Mouse (Mus musculus): ENCODE data around the gene AC129217.1.

The AC129217.1 gene

DNA sequence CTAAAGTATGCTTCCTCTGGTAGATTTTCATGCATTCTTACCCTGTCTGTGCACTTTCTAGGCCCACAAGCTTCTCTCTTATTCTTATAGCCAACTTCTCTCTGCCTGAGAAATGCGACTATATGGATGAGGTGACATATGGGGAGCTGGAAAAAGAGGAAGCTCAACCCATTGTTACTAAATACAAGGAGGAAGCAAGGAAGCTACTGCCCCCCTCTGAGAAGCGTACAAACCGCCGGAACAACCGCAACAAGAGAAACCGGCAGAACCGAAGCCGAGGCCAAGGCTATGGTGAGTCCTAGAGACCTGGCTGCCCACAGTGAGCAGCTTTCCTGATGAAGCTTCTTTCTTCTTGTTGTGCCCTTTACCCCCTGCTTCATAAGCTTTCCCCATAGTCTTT is at the start of gene AC129217.1:
Gene AC129217.1, plus strand, starts transcription at position 114 of the 400 bp plus-strand sequence.
- no peak for DNase-seq (ENCODE audit: low read depth)

GRCm38 (mm10) chr19:8786008-8786781 is 43.4 kb upstream of the AC129217.1 start, which contains the start of gene Taf6l:
Taf6l (minus strand) TSS chr19:8786417.
- peak; percentile 97 for DNase-seq (ENCODE audit: low read depth)

DNA sequence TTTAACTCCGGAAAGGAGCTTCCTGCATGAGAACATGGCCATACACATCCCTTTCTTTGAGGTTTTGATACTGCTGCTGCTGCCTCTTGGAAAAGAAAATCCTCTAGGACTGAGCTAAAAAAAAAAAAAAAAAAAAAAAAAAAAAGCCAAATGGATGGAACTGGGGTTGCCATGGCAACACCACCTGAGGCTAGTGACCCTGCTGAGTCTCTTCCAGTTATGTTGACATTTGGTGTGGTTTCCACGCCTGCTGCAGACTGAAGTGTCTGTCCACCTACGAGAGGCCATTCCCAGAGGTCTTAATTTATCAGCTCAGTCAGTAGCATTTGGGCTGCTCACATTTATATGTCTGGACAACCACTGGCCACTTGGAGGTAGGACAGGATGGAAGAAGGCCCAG is 41.1 kb upstream of the AC129217.1 start:
- DNase-seq (ENCODE audit: low read depth) = no peak

- no peak for DNase-seq (ENCODE audit: low read depth)
Measured at GRCm38 (mm10) chr19:8789171-8789570, 40.4 kb upstream of the AC129217.1 start.

DNA sequence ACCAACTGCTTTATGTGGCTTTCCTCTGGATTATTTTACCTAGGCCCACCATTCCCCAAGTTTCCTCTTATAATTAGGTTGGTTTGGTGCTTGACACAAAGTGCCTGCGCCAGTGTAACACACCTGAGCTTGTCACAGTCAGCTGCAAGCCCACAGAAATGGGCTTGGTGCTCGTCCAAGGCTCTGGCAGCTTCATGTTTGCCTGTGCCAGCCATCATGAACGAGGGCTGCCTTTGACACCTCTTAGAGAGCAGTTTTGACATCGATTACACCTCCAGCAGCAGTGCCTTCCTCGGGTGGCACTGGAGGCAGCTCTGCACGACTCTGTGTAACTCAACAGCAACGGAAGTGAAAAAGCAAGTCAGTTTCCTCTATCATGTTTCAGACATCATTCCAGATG is 39.4 kb upstream of the AC129217.1 start:
- no peak for DNase-seq (ENCODE audit: low read depth)

GRCm38 (mm10) chr19:8798264-8798946 is 31.2 kb upstream of the AC129217.1 start, which contains the start of gene Polr2g:
Polr2g (minus strand) TSS chr19:8798577.
- peak; percentile 96 for DNase-seq (ENCODE audit: low read depth)

- no peak for DNase-seq (ENCODE audit: low read depth)
Measured at GRCm38 (mm10) chr19:8798947-8799315, 30.6 kb upstream of the AC129217.1 start.

DNA sequence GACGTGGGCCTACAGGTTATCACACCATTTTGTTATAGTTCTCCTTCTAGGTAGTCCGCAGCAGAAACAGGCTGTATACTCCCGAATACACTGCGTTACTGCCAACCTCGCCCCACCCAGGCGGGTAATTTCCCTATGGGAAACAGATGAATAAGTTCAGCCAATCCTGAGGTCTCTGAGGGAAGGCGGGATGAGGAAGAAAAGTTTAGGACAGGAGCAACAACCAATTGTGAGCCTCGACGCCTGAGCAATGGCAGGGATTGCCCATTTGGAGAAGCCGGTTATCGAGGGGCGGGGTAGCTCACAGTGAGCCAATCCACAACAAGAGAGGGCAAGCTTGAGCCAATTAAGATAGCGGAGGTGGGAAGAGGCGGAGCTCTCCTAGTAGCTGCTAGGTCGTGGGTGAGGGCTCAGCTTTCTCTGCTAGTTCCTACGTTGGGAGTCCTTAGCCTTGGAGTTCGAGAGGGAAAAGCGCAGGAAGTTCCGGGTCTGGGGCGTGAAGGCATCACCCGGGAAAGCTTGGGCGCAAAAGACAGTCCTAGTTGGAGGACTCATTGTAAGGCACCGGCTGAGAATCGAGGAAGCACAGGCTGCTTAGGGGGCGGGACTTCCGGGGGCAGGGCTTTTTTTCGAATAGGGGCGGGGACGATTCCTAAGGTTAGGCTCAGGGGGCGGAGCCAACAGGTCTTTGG is 27.3 kb upstream of the AC129217.1 start, which contains the start of gene Zbtb3:
Gene Zbtb3, plus strand, starts transcription at position 426 of the 692 bp plus-strand sequence.
- peak; percentile 98 for DNase-seq (ENCODE audit: low read depth)

- no peak for DNase-seq (ENCODE audit: low read depth)
Measured at GRCm38 (mm10) chr19:8803204-8803780, 26.3 kb upstream of the AC129217.1 start.

DNA sequence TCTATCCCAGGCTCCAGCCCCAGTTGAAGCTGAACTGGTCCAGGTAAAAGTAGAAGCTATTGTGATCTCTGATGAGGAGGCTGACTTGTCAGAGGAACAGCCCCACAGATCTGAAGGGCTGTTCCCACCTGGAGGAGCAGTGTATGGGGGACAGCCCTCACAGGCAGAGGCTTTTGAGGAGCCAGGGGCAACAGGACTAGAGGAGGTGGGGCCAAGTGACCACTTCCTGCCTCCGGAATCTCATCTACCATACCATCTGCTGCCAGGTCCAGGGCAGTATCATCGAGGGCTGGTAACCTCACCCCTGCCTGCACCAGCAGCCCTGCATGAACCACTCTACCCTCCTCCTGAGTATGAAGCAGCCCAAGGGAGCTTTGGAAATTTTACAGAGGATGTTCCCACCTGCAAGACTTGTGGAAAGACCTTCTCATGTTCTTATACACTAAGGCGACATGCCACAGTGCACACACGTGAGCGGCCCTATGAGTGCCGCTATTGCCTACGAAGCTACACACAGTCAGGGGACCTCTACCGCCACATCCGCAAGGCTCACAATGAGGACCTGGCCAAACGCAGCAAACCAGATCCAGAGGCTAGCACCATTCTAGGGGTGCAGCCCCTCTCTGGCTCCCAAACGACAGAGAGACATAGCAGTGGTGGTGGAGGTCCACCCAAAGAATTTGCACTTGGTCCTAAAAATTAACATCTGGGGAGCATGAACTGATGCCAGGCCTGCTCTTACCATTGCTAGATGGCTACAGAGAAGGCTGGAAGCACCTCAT is 25.5 kb upstream of the AC129217.1 start:
- DNase-seq (ENCODE audit: low read depth) = no peak

- DNase-seq (ENCODE audit: low read depth) = peak; percentile 48
Measured at GRCm38 (mm10) chr19:8806810-8807209, 22.8 kb upstream of the AC129217.1 start.

GRCm38 (mm10) chr19:8815812-8816211 is 13.8 kb upstream of the AC129217.1 start:
- DNase-seq (ENCODE audit: low read depth) = no peak

- no peak for DNase-seq (ENCODE audit: low read depth)
Measured at GRCm38 (mm10) chr19:8817001-8817400, 12.6 kb upstream of the AC129217.1 start.

DNA sequence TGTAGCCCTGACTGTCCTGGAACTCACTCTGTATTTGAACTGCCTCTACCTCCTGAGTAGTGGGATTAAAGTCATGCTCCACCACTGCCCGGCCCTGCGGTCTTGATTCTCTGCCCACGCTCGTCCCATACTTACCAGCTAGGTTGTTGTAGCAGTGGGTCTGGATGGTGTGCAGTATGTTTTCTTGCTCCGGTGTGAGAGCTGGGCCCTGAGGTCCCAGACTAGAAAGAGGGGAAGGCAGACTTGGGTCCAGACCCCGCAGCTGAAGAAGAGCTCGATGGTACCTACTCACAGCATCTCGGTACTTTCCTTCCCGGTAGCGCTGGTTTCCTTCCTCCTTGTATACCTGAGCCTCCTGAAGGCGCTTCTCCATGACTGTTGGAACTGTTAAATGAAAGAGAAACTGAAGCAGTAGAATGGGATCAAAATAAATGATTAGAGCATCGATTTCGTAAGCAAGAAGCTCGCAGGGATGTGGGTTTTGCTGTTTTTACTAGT is 11.2 kb upstream of the AC129217.1 start:
- DNase-seq (ENCODE audit: low read depth) = no peak

- peak; percentile 97 for DNase-seq (ENCODE audit: low read depth)
Measured at GRCm38 (mm10) chr19:8818801-8819595, 10.6 kb upstream of the AC129217.1 start, which contains the start of gene Ttc9c. Ttc9c (minus strand) TSS chr19:8819333.

- peak; percentile 99 for DNase-seq (ENCODE audit: low read depth)
Measured at GRCm38 (mm10) chr19:8819596-8820423, 9.8 kb upstream of the AC129217.1 start, which contains the start of gene Hnrnpul2. Hnrnpul2 (plus strand) TSS chr19:8820010.

DNA sequence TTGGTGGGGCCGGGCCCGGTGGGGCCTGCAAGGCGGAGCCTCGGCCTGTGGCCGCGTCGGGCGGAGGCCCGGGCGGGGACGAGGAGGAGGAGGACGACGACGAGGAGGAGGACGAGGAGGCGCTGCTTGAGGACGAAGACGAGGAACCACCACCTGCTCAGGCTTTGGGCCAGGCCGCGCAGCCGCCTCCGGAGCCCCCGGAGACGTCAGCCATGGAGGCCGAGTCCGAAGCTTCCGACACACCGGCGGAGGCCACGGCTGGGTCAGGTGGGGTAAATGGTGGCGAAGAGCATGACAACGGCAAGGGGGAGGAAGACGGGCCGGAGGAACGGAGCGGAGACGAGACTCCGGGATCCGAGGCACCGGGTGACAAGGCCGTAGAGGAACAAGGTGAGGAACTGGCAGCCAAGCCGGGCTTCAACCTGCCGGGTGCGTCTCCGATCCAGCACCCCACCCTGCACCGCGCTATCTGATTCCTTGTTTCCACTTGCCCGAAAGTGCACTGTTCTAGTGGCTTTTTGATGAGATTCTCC is 9.1 kb upstream of the AC129217.1 start:
- DNase-seq (ENCODE audit: low read depth) = no peak

DNA sequence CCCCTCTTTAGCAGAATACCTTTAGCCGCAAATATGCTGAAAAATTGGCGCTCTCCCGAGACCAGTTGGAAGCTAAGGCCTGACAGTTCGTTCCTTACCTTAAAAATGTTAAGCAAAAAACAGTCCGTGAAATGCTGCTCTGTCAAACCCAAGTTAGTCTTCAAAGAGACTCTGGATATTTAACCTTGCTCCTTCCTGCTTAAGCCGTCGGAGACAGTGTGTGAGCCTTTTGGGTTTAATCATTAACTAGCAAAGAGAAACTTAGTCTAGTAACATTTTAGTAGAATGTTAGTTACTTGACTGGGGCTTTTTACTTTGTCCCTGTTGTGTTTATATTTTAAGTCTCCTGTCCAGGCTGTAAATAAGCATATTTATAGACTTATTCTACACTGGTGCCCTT is 8.4 kb upstream of the AC129217.1 start:
- DNase-seq (ENCODE audit: low read depth) = no peak

- no peak for DNase-seq (ENCODE audit: low read depth)
Measured at GRCm38 (mm10) chr19:8822696-8823095, 6.9 kb upstream of the AC129217.1 start.
